Mouse (Mus musculus): ENCODE measurements at regions not wholly inside any gene's neighbourhood (a gene's known extent, or its start where the extent isn't known, plus 50 kb on each side); places are given as distances from the start of the nearest gene placed in this dataset.

DNA sequence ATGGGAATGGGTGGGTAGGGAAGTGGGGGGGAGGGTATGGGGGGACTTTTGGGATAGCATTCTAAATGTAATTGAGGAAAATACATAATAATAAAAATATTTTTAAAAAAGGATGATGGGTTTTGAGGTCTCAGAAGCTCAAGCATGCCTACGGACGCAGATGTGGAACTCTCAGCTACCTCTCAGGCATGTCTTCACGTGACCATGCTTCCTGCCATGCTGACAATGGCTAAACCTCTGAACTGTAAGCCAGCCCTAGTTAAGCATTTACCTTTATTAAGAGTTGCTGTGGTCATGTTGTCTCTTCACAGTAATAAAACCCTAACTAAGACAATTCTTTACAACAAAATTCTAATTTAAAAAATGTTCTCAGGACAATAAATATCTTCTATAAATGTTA is 80.0 kb downstream of the Tex36 start:
- H3K27me3 ChIP-seq (ENCODE audit: control insufficient read depth in 1 of 2, insufficient read depth in 2 of 2, low read length in 2 of 2): no peaks in the 10 kb centered on the region
- no peak overlapping the region for H3K9ac ChIP-seq (ENCODE audit: control insufficient read depth, low read depth, low read length, poor library complexity, severe bottlenecking)
- no peak for DNase-seq (ENCODE audit: low read depth, low spot score)
- no peaks in the 10 kb centered on the region for H3K79me2 ChIP-seq (ENCODE audit: control insufficient read depth, insufficient read depth, low read length, poor library complexity)
- H3K4me3 ChIP-seq (ENCODE audit: control insufficient read depth in 1 of 2, insufficient read depth in 1 of 2, low read depth in 2 of 2, low read length in 2 of 2): no peak overlapping the region
- TF ChIP-seq POLR2AphosphoS2 (IDR thresholded peaks at IDR 0.05; ENCODE audit: low read length) (no peak), JUND (IDR thresholded peaks at IDR 0.05; ENCODE audit: low read depth, low read length) (no peak), MAZ (IDR thresholded peaks at IDR 0.05; ENCODE audit: low read depth, low read length) (no peak), ELF1 (IDR thresholded peaks at IDR 0.05; ENCODE audit: low read depth, low read length) (no peak), MAX (IDR thresholded peaks at IDR 0.05; ENCODE audit: low read length) (no peak), TBP (IDR thresholded peaks at IDR 0.05; ENCODE audit: low read depth, low read length) (no peak), USF2 (IDR thresholded peaks at IDR 0.05; ENCODE audit: borderline replicate concordance in 1 of 2, insufficient read depth in 1 of 2, low read depth in 1 of 2, low read length in 2 of 2) (no peak), TAL1 (IDR thresholded peaks at IDR 0.05; ENCODE audit: low read length) (no peak), USF1 (IDR thresholded peaks at IDR 0.05; ENCODE audit: low read depth, low read length) (no peak), CTCF (IDR thresholded peaks at IDR 0.05 in 2 of 3, conservative IDR thresholded peaks at IDR 0.05 in 1 of 3; ENCODE audit: control insufficient read depth in 1 of 3, insufficient read depth in 1 of 3, low read depth in 2 of 3, low read length in 3 of 3, poor library complexity in 1 of 3, severe bottlenecking in 1 of 3) (no peak), GABPA (IDR thresholded peaks at IDR 0.05; ENCODE audit: low read depth, low read length) (no peak), SMC3 (IDR thresholded peaks at IDR 0.05; ENCODE audit: low read depth, low read length) (no peak), MXI1 (IDR thresholded peaks at IDR 0.05; ENCODE audit: low read depth, low read length) (no peak), ZC3H11A (IDR thresholded peaks at IDR 0.05; ENCODE audit: low read depth, low read length) (no peak)
- no peak overlapping the region for H3K27ac ChIP-seq (ENCODE audit: control insufficient read depth, low read depth, low read length)
- H3K36me3 ChIP-seq (ENCODE audit: control insufficient read depth in 1 of 2, insufficient read depth in 2 of 2, low read length in 2 of 2): no peaks in the 10 kb centered on the region
- H3K9me3 ChIP-seq (replicated peaks; ENCODE audit: insufficient read depth, low read length): no peaks in the 10 kb centered on the region
- H3K4me1 ChIP-seq (ENCODE audit: control insufficient read depth in 1 of 2, insufficient read depth in 2 of 2, low read length in 2 of 2): no peaks in the 10 kb centered on the region

DNA sequence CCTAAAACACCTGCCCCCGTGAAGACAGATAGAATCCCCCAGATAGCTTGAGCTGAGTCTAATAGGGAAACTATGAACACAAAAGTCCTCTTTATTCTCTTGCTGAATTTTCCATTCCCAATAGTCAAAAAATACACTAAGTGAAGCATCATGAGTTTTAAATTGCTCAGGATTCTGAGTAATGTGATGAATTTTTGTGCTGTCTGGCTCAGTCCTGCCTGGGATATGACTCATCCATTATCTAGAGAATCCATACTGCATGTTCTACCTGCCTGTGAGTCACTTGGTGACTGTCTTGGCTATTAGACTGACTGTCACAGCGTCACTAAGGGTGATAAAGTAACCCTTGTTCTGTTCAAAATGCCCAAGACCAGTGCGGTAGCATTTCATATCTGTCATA is 83.0 kb downstream of the Tex36 start:
- Histone ChIP-seq H3K27me3 (ENCODE audit: control insufficient read depth in 1 of 2, insufficient read depth in 2 of 2, low read length in 2 of 2) (no peaks in the 10 kb centered on the region), H3K79me2 (ENCODE audit: control insufficient read depth, insufficient read depth, low read length, poor library complexity) (no peaks in the 10 kb centered on the region), H3K9me3 (replicated peaks; ENCODE audit: insufficient read depth, low read length) (no peaks in the 10 kb centered on the region), H3K4me1 (ENCODE audit: control insufficient read depth in 1 of 2, insufficient read depth in 2 of 2, low read length in 2 of 2) (no peaks in the 10 kb centered on the region), H3K4me3 (ENCODE audit: control insufficient read depth in 1 of 2, insufficient read depth in 1 of 2, low read depth in 2 of 2, low read length in 2 of 2) (no peak overlapping the region), H3K27ac (ENCODE audit: control insufficient read depth, low read depth, low read length) (no peak overlapping the region), H3K36me3 (ENCODE audit: control insufficient read depth in 1 of 2, insufficient read depth in 2 of 2, low read length in 2 of 2) (no peaks in the 10 kb centered on the region), H3K9ac (ENCODE audit: control insufficient read depth, low read depth, low read length, poor library complexity, severe bottlenecking) (no peak overlapping the region)
- TF ChIP-seq ZC3H11A (IDR thresholded peaks at IDR 0.05; ENCODE audit: low read depth, low read length): no peak
- TF ChIP-seq JUND (IDR thresholded peaks at IDR 0.05; ENCODE audit: low read depth, low read length): 0 out of 2 replicates have a peak, but pooled peaks have one; percentile 23
- DNase-seq (ENCODE audit: low read depth, low spot score): peak; percentile 20

DNA sequence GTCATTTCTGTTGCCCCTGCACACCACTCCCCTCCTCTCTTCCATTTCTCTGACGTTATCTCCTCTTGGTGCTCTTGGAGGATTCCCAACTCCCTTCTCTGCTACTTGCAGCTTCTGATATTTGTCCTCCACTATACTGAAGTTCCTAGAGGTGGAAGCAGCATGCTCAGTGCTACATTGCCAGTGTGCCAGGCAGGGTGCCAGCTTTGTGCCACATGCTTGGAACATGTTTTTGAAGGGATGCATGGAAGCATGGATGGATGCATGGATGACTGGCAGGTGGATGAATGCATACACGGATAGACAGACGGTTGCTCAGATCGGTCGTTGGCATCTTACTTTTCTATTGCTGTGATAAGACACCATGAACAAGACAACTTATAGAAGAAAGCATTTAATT is 84.4 kb downstream of the Tex36 start:
- DNase-seq (ENCODE audit: low read depth, low spot score): no peak
- Histone ChIP-seq H3K27me3 (ENCODE audit: control insufficient read depth in 1 of 2, insufficient read depth in 2 of 2, low read length in 2 of 2) (no peaks in the 10 kb centered on the region), H3K4me1 (ENCODE audit: control insufficient read depth in 1 of 2, insufficient read depth in 2 of 2, low read length in 2 of 2) (no peaks in the 10 kb centered on the region), H3K4me3 (ENCODE audit: control insufficient read depth in 1 of 2, insufficient read depth in 1 of 2, low read depth in 2 of 2, low read length in 2 of 2) (no peak overlapping the region), H3K36me3 (ENCODE audit: control insufficient read depth in 1 of 2, insufficient read depth in 2 of 2, low read length in 2 of 2) (no peaks in the 10 kb centered on the region), H3K9ac (ENCODE audit: control insufficient read depth, low read depth, low read length, poor library complexity, severe bottlenecking) (no peak overlapping the region), H3K9me3 (replicated peaks; ENCODE audit: insufficient read depth, low read length) (no peaks in the 10 kb centered on the region), H3K79me2 (ENCODE audit: control insufficient read depth, insufficient read depth, low read length, poor library complexity) (no peaks in the 10 kb centered on the region), H3K27ac (ENCODE audit: control insufficient read depth, low read depth, low read length) (no peak overlapping the region)
- TF ChIP-seq TCF12 (IDR thresholded peaks at IDR 0.05; ENCODE audit: low read depth, low read length) (no peak), MEF2A (IDR thresholded peaks at IDR 0.05; ENCODE audit: extremely low read depth, insufficient replicate concordance, low read depth, low read length, poor library complexity, severe bottlenecking) (no peak), ZC3H11A (IDR thresholded peaks at IDR 0.05; ENCODE audit: low read depth, low read length) (no peak), ZMIZ1 (IDR thresholded peaks at IDR 0.05; ENCODE audit: low read depth, low read length) (no peak)
